Mouse (Mus musculus) Patski (cell line): ENCODE measurements at regions not wholly inside any gene's neighbourhood (a gene's known extent, or its start where the extent isn't known, plus 50 kb on each side); places are given as distances from the start of the nearest gene placed in this dataset.

Source experiments
- ATAC-seq: fragments of 100-300 bp; one replicate; pipeline ENCODE4 v1.8.0; 2021
- CTCF ChIA-PET: fragments of 350-600 bp; sonication (Branson Sonifier 250); formaldehyde crosslinking; loops from one replicate; lab custom pipeline; 2022; ENCODE audit warnings: inconsistent platforms; lab: Charles Lee
- POLR2A ChIA-PET: fragments of 350-600 bp; sonication (Branson Sonifier 250); formaldehyde crosslinking; loops from one replicate; lab custom pipeline; 2022; ENCODE audit warnings: antibody characterized with exemption, inconsistent platforms; lab: Charles Lee
- DNase-seq: peaks from one replicate; pipeline ENCODE4 v3.0.0-alpha.2; 2011; ENCODE audit warnings: low read depth, low spot score
- H3K27me3 ChIP-seq: fragments of 371-371 bp; one replicate; pipeline ENCODE4 v1.5.1; 2021
- CTCF ChIP-seq: fragments of 100-300 bp; IDR thresholded peaks from one replicate; pipeline ENCODE4 v1.5.1; 2021
- in situ Hi-C: fragments of 300-500 bp; cut with MboI; formaldehyde crosslinking; loops from 3 replicates; pipeline ENCODE4 v1.11.1; 2018; ENCODE audit warnings: low pct_unique_long_range_greater_than_20kb, mixed read lengths

DNA sequence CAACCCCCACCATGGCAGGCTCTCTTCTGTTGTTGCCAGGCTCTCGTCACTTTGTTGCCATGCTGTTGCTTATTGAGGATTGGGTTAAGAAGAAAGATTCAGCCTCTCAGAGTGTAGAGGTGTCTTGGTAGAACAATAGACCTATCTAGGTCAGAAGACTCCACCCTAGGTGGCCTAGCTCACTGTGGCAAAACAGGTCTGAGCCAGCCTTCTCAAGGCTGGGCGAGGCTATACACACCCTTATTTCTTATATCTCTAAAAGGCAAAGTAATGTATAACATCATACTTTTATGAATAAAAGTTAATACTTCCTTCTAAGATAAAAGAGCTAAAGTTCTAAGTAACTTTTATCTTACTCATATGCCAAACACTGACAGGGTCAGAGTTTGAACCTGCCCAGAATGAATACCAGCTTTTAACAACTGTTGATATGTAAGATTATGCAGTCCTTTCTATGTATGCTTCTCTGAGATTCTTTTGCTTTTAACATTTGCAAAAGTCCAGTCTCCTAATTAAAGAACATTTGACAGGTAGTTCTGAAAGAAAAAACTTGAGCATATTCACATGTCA is 765.0 kb downstream of the Grik2 start:
- no peak for DNase-seq
- no peak for TF ChIP-seq CTCF
- no peaks in the 10 kb centered on the region for H3K27me3 ChIP-seq
- in situ Hi-C loops, result no loop called here
- CTCF ChIA-PET, result interaction anchor here (0.7 to 1.6 kb wide), 2 partner anchors 9 to 23 kb away, joined by 3 to 6 read pairs; no protein-coding TSS in a partner anchor
- no peak for ATAC-seq
- POLR2A ChIA-PET, result no interaction called here
